Mouse (Mus musculus) cerebellum, adult 11 months (tissue): ENCODE measurements at regions not wholly inside any gene's neighbourhood (a gene's known extent, or its start where the extent isn't known, plus 50 kb on each side); places are given as distances from the start of the nearest gene placed in this dataset.
A peak's percentile ranks its signal among the peaks of the same experiment; 100 is the strongest.
"Not testable (repeated sequence)": the region's sequence is repeated elsewhere in the genome, so short reads cannot be mapped to it uniquely, and the experiment has no call there.

Experiments
- DNase-seq: peaks from one replicate; pipeline ENCODE4 v3.0.0; 2022

DNA sequence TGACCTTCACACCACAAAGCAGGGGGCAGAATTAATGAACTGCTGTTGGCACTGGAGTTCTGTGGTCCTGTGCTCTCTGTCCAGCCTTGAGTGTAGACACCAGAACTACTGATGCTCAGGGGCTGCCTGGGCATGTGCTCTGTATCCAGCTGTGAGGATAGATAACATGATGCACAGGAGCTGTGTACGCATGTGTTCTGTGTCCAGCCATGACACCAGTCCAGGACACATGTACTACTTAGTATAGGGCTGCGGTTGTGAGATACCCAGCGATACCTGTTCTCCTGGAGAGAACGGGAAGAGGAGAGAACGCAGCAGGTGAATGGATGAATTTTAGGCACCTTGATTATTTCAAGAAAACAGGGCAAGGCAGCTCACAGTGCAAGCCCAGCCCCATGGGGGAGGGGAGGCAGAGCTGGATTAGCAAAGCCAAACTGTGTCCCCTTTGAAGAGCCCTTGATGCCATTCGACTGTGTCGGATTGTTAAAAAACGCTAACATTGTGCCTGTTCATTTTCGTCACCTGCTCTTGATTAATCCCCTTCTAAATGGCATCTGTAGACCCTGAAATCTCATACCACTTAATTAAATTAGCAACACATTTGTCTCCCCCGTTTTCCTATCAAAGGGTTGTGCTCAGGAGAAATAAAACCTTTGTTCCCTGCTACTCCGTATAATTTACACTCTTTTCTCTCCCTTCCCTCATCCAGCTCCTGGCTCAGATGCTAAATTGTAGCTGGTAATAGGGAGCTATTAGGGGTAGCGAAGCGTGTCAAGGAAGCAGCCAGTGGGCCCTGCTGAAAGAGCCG is 218.8 kb upstream of the Irx4 start:
- no peak for DNase-seq

DNA sequence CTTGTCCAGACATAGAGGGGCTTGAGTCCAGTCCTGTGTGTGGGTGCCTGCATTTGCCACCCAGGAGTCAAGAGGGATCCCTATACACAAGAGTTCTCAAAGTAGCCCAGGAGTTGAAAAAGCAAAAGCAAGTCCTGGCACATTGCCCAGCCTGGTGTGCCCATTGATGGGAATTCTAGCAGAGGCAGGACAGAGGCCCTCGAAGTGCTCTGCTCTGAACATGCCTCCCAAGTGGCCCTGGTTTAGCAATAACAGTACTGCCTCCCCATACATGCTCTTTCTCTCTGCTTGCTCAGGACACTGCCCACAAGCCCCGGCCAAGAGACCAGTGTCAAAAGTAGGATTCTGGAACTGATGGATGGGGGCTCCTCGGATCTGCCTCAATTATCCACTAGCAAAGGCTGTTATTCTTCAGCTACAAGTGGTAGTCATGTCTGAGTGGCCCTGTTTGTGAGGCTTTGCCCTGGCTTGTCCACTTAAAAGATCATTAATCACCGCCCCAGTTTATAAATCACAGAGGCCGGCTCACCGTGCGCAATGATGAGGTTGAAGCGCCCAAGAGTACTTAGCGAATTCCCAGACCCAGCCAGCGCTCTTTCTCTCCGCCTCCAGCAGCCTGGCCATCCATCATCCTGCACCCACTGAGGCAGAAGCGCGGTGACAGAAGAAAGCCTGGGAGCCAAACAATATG is 190.3 kb upstream of the Irx4 start:
- no peak for DNase-seq

DNA sequence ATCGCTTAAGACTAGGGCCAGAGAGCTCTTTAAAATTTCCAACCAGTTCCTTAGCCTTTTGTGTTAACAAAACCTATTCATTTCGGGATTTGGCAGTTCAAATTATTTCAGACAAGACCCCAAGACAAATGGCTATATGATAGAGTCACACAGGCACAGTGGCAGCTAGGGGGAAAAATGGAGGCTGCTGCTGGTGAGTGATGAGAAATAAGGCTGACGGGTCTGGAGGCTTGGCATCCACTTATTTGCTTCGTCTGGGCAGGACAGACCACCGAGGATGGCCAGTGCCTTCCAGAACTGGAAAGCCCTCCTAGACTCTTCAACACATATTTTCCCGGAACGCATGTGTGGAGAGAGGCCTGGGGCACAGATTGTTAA is 189.8 kb upstream of the Irx4 start:
- DNase-seq = no peak

DNA sequence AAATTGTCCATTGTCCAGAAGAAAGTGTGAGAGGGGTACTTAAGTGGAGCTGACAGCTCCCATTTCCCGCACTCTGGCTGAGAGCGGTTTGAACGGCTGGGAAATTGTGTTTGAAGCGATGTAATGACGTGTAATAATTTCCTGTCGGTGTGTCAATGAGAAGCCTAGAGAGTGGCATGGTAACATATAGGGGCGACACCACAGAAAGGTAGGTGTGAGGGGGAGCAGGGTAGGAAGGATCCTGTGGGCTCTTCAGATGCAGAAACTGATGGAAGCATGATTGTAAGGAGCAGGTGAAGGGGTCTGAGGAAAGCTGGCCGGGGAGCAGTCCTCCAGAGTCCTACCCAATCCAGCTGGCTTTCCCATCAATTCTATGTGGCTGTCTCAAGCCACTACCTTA is 189.2 kb upstream of the Irx4 start:
- no peak for DNase-seq

DNA sequence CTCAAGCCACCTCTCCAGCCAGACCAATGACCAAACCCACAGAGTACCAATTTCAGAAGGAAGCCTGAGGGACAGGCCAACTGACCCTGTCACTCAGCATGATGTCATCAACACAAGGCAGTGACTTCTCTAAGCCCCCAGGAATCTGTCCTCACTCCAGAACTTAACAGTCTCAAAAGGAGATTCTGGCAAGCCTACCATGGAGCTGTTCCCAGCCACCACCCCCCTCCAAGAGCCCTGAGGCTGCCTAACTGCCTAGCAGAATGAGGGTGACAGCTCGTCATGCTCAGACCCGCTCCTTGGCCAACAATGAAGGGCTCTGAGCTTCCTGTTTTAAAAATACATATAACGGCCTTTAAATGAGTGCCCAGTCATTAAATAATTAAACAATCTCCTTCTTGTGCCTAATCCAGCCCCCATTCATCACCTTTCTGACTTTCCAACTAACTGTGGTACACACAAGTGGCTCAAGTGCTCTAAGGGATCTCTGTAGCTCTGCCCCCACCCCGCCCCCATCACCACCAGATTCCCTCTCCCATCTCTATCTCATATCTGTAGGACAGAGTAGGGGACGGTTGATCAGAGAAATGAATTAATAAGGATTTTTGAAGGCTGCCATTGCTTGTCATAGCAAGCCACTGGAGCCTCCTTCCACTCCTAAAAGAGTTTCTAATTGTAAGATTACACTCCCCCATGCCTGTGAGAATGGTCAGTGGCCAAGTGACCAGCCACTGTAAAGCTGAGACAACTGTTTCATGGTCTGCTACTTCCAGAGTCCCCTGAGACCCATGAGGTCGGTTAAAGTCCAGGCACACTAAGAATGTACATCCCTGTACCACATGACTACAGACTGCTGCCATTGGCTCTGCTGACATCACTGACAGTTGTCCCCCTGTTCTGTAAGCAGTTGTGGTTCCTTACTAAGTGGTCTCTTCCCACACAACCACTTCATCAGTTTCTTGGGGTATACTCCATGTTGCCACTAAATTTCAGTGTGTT is 188.1 kb upstream of the Irx4 start:
- DNase-seq = no peak

DNA sequence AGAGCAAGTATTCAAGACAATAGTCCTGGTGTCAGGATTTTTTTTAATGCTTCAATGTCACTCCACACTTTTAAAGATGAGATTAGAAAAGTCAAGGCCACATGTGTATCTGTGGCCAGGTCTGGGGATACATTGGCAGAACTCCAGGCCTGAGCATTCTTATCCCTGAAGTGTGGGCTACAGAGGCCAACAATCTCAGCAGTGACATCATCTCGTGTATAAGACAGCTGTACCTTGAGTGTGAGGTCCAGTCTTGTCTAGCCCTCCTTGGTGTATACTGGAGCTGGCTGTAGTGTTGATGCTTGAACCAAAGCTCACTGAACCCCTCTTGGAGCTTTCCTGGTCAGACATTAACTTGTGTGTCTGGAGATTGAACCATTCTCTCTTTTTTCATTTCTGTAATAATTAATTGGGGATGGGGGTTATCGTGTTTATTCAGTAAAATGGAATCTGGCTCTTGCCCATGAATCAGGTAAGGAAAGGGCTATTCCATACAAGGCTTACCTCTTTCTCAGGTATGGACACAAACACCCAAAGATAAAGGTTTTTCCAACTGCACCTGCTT is 182.3 kb upstream of the Irx4 start:
- no peak for DNase-seq

DNA sequence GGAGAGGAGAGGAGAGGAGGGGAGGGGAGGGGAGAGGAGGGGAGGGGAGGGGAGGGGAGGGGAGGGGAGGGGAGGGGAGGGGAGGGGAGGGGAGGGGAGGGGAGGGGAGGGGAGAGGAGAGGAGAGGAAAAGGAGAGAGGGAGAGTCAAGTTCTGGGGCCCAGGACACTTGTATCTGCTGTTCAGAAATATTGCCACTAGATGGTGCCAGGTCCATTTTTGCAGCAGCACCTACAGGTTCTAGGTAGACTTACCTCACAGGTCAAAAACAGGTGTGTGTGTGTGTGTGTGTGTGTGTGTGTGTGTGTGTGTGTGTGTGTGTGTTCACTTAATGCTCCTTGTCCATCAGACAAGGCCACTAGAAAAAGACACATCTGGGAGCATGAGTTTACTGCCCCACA is 172.5 kb upstream of the Irx4 start:
- not testable (repeated sequence) for DNase-seq

DNA sequence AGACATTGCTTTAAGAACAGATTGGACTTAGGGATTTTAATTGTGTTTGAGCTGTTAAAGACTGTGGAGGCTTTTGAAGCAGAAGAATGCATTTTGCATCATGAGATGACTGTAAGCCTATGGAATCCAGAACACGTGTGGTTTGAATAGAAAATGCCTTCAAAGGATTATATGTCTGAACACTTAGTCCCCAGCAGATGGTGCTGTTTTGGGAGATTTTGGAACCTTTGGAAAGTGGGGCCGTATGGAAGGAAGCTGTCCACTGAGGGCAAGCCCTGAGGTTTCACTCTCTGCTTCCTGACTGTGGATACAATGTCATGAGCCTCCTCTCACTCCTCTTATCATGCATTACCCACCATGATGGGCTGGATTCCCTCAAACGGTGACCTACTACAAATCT is 168.4 kb upstream of the Irx4 start:
- no peak for DNase-seq

DNA sequence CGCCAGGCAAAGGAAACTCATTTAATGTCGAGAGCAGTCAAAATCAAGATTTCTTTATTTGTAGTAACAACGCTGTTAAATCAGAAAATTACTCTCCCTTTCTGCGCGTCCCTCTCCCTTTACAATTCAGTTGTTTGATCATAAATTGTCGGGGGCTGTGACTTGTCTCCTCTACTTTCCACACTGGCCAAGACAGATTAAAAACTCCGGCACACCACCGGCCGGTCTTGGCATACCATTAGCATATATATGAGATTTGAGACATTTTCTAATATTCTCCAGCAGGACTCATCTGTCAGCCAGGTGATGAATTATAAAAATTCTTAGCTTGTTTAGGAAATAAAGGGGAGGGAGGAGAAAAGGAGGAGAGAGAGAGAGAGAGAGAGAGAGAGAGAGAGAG is 162.8 kb upstream of the Irx4 start:
- no peak for DNase-seq

DNA sequence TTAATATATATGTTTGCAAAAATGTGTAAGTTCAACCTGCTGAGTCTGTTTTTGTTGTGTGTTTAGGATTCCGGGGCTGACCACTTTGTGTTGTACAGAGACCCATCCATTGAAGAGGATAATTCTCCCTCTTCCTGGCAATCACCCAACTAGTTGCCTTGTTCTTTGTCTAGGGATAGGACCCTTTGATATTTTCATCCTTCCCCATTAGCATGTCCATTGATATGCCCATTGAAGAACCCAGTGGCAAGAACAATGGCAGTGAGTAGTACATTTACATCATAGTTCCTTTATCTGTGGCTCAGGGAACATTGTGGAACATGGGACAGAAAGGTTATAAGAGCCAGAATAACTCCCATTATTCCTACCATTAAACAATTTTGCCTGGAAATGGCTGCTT is 160.9 kb upstream of the Irx4 start:
- DNase-seq = no peak

DNA sequence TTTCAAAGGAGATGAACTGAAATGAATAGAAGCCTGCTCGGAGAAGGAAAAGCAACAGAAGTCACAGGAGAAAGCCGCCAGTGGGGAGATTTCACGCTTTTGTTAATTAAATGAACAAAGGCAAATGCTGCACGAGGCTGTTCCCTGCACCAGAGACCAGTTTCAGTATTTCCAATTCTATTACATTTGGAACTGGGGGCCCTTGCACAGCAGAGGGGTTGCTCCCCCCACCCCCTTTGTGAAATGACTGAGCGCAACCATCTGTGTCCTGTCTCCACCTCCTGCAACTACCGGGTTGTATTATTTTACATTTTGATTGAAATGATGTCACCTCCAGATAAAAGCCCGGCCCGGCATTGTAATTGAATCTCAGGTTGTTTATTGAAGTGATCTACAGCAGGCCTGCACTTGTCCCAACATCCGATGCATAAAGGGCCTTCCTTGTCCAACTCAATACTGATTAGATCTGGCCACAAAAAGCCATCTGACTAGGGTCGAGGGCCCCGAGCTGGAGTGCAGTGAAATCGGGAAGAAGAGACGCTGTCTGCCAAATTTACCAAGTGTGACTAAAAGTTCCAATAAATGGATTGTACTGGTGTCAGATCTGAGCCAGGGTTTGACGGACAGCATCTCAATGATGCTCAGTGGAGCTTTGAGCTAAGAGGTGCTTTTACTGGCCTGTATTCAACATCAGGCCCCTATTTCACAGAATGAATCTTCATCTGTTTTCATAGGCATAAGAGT is 152.9 kb upstream of the Irx4 start:
- DNase-seq = no peak

DNA sequence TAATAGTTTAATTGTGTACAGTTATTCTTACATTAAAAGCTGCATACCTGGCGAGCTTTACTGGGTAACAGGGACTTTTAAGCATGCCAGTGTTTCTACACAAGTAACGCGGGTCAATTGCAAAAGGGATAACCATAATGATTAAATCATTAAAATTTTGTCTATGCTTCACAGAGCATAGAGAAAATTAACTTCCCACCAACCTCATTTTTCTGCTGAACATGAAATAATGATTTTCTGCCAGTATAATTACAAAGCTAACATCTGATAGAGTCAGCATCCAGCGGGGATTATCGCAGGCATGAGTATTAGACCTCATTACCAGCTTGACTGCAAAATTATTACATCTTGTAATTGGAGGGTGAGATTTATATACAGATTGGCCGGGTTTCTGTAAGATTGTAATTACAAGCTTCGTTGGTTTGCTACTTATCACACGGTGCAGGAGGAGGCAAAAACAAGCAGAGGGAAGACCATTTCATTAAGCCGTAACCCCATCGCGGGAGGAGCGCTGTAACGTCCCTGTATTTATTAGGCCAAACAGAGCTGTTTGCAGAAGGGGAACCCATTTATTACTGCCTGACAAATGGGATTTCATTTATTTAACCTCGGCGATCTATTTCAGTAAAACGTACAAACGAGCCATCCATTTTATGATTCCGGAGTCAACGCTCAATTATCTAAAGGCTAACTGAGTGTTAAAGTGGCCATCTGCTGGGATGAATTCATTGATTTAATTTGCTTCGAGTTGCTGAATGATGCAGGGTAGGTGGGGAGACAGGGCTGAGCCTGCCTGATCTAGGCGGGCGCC is 143.3 kb upstream of the Irx4 start:
- no peak for DNase-seq

DNA sequence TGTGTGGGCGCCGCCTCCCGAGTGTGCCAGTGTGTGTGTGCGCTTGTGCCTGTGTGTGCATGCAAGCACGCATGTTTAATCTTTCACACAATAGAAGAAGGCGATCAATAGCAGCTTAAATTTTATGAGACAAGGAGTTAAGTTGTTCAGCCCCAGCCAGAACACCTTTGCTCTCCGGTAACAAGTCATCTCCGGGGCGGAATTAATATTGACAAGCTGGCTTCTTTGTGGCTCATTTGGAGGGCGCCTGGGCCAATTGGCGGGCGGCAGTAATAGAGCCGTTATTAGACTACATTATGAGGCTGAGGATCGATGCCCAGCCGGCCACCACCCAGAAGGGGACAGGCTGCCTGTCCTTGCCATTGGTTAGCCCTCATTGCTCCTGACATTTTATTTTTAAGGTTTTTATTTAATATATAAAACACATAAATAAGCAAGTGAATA is 142.6 kb upstream of the Irx4 start:
- DNase-seq = no peak

DNA sequence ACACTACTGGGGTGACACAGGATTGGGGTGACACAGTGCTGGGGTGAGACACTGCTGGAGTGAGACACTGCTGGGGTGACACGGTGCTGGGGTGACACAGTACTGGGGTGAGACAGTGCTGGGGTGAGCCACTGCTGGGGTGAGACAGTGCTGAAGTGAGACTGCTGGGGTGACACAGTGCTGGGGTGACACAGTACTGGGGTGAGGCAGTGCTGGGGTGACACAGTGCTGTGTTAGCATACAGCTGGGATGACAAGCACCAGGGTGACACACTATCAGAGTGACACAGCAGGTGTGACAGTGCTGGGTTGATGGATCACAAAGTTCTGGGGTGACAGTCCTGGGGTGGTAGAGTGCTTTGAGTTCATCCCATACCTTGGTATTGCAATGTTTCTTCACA is 137.3 kb upstream of the Irx4 start:
- DNase-seq = no peak

DNA sequence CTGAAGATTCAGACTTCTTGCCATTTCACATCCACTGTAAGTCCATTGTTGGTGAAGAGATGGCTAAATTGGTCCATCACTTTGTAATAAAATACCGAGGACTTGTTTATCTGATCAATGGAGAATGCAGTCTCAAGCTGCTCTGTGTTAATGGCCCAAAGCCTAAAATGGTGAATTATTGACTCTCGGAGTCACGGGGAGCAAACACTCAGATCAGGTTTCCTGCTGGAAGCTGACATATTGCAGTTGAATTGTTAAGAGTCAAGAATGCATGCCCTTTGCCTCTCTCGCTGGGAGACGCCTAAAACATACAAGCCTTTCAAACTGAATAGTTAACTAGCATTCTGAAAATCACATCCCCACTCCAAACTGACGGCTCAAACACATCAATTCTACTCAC is 129.0 kb upstream of the Irx4 start:
- no peak for DNase-seq

DNA sequence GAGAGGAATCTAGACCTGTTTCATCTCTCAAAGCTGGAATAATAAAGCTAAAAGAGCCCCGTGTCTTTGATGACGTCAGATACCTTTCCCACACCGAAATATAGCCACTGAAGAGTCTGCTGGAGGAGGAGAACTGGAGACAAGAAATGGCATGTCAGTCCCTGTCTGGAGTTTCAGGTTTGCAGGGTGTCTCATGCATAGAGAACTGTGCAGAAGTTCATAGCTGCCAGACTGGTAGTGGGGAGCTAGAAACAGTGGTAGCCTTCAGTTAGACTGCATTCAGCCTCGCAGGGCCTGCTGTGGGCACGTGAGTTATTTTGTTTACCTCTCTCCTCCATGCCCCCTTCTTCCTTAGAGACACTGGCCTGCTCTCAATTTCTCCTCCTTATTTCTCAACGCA is 127.5 kb upstream of the Irx4 start:
- DNase-seq = no peak

DNA sequence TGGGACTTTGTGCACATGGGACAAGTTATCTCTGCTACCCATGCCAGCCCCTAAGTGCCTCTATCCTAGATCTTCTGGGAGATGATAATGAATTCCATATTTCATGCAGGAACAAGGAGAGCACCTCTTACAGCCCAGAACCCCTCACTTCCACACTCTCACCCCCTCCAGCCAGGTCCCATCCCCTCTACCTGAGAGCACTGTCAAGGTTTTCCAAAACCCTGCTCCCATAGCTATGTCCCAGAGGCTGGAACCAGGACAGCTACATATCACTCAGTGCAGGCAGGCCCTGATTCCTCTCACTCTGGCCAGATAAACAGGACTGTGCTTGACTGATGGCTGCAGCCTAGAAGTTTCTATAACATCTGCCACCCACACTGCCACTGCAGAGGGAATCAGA is 125.3 kb upstream of the Irx4 start:
- no peak for DNase-seq

DNA sequence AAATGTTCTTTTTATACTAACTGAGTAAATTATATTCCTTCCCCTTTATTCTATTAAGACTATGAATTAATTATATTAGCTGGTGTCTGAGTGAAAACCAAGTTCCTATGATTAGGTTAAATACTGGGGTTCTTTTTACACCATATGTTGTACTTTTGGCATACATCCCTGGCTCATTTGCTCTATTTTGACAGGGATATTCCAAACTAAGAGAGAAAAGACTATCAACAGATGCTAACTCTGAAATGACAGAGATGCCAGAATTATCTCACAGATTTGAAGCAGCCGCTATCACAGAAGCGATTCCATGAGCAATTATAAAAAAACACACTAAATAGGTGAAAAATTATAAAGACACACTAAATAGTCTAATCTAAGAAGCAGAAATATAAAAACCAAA is 119.0 kb upstream of the Irx4 start:
- DNase-seq = no peak

DNA sequence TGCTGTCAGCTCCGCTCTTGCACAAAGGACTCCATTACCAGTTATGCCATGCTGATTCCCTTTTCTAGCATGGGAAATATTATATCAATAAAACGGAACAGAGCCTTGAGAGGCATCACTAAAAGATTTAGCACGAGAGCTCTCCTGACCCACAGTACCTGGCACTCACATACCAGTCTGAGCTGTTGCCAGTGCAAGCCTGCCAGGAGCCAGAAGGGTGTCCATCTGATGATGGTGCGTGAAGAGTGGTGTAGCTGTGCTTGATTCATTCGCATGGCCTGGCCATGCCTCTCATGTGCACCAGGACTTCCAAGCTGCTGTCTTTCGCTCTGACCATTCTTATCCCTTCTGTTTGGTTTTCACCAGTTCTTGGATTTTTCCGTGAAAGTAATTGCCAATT is 102.3 kb upstream of the Irx4 start:
- no peak for DNase-seq

DNA sequence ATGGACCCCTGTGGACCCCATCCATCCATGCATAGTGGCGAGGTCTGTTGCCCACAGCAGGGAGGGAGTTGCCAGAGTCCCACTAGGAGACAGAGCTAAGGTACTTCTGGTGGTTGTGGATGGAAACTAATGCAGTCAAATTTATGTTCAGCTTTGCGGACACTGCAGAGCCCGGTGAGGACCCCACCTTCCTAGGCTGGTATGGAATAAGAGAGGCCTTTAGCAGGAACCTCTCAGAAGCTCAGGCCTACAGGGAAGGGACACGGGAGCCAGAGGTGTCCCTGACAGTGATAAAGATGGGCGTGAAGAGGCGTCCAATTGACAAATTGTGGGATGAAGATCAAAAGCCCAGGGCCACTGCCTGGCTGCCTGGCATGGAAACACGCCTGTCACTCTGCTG is 100.8 kb upstream of the Irx4 start:
- DNase-seq = no peak

DNA sequence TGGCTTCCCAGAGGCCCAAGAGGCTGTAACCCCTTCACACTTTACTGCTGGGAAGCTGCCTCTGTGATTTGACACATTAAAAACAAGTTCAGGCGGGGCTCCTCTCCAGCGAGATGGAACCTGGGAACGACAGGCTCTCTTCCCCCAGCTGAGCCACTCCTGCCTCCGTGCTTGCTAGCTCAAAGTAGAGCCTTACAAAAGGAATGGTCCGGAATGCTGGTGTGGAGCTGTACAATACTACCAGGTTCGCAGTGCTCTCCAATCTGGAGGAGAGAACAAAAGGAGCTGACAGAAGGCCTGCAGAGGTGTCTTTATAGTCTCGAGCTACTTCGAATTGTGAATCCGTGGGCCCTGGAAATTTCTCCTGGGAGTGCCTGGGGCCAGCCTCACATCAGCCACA is 100.4 kb upstream of the Irx4 start:
- no peak for DNase-seq

DNA sequence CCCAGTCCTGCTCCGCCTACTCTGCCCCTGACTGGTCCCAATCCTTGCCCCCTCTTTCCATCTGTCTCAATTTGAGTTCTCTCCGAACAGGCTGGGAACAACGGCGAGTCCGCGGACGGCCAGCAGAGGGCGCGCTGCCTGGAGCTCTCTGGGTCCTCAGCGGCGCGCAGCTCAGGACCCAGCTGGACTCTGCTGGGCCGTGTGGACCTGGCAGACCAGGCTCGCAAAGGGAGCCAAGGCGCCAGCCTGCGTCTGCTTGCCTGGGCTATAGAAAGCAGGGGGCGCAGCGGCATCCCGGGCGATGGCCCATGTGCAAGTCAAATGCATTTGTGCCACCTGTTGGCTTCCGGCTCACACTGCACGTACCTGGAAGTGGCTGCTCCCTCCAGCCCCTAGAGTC is 100.0 kb upstream of the Irx4 start:
- peak; percentile 54 for DNase-seq
